Mouse (Mus musculus) CD4-positive, CD25-positive, alpha-beta regulatory T cell, adult 4 months (primary cell): ENCODE measurements at regions not wholly inside any gene's neighbourhood (a gene's known extent, or its start where the extent isn't known, plus 50 kb on each side); places are given as distances from the start of the nearest gene placed in this dataset.

Source experiments
- ATAC-seq: one replicate; pipeline ENCODE4 v1.8.0; 2017

- no peak for ATAC-seq
Observed at GRCm38 (mm10) chr14:87348825-87349224, 67.6 kb upstream of the Tdrd3 start.

GRCm38 (mm10) chr14:87365793-87366192 lies 50.6 kb upstream of the Tdrd3 start:
- no peak for ATAC-seq
